Mouse (Mus musculus): ENCODE measurements at regions not wholly inside any gene's neighbourhood (a gene's known extent, or its start where the extent isn't known, plus 50 kb on each side); places are given as distances from the start of the nearest gene placed in this dataset.
A peak's percentile ranks its signal among the peaks of the same experiment; 100 is the strongest.

- Histone ChIP-seq H3K9ac (no peak overlapping the region), H3K4me2 (no peak overlapping the region), H3K36me3 (no peaks in the 10 kb centered on the region), H3K27me3 (no peaks in the 10 kb centered on the region), H3K27ac (replicated peaks) (no peak overlapping the region), H3K4me3 (no peak overlapping the region), H3K9me3 (no peaks in the 10 kb centered on the region), H3K4me1 (replicated peaks) (no peaks in the 10 kb centered on the region)
- WGBS: 73% methylated on average over 6 of the region's 6 CpGs
- no peak for ATAC-seq (ENCODE audit: low read depth)
Observed at GRCm38 (mm10) chr11:112175302-112175701, 606.7 kb upstream of the Sox9 start.

- 72% methylated on average over 10 of the region's 10 CpGs for WGBS
- no peak for ATAC-seq (ENCODE audit: low read depth)
- Histone ChIP-seq H3K27ac (replicated peaks) (no peak overlapping the region), H3K27me3 (no peaks in the 10 kb centered on the region), H3K36me3 (no peaks in the 10 kb centered on the region), H3K4me1 (replicated peaks) (no peaks in the 10 kb centered on the region), H3K9me3 (no peaks in the 10 kb centered on the region), H3K9ac (no peak overlapping the region), H3K4me3 (no peak overlapping the region), H3K4me2 (no peak overlapping the region)
Observed at GRCm38 (mm10) chr11:112180666-112181065, 601.4 kb upstream of the Sox9 start.

DNA sequence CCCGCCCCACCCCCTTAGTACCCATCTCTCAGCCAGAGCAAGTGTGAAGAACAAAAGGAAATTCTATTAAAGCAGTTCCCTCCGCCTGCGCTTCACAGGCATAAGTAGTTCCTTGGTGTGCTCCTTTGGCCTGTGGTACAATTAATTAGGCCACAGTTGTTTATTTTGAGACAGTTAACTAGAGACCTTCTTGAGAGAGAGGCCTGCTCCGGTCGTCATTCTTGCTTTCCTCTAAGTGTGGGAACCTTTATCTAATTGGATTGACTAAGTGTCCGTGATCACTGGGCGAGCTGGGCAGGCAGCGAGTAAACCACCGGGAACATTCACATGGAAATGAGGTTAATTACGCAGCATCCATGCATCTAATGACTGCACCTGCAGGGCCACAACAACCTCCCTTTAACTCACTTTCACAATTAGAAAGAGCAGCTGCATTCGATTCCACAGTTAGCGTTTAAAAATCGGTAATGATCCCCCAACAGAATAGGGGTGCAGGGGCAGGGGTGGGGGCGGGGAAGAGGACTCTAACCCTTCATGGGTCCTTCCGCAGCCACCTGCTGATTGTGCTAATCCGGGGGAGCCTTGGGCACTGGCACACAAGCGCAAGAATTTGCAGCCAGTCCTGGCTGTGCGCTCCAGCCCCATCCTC is 584.3 kb upstream of the Sox9 start:
- H3K4me1 ChIP-seq (replicated peaks): peaks cover 17% of the 10 kb centered on the region
- H3K9ac ChIP-seq: no peak overlapping the region
- WGBS: 4% methylated on average over 18 of the region's 18 CpGs
- H3K27ac ChIP-seq (replicated peaks): no peak overlapping the region
- H3K4me3 ChIP-seq: no peak overlapping the region
- ATAC-seq (ENCODE audit: low read depth): peak; percentile 88
- peaks cover 6% of the 10 kb centered on the region; the same call in 1 of the 2 replicates for H3K27me3 ChIP-seq
- no peaks in the 10 kb centered on the region for H3K9me3 ChIP-seq
- peak overlapping the region; percentile 31 for H3K4me2 ChIP-seq
- H3K36me3 ChIP-seq: no peaks in the 10 kb centered on the region

DNA sequence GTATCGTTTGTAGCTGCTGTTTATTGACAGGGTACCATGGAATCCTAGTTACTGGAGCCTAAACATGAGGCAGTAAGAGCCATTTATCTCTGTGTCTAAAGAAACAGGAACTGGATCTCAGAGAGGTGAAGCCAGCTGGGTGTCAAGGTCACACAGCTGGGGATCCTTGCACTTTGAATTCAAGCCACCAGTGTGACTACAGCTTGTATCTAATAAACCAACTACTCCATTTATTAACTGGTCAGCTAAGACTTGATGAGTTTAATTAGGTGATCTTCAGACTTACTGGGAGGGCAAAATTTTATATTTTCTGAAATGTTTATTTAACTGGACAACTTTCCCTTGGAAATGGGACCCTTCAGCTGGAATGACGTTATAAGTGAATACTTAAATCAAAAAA is 577.5 kb upstream of the Sox9 start:
- Histone ChIP-seq H3K9ac (no peak overlapping the region), H3K27me3 (peaks cover 10% of the 10 kb centered on the region; the same call in 1 of the 2 replicates), H3K36me3 (no peaks in the 10 kb centered on the region), H3K4me1 (replicated peaks) (no peaks in the 10 kb centered on the region), H3K4me3 (no peak overlapping the region), H3K9me3 (no peaks in the 10 kb centered on the region), H3K4me2 (no peak overlapping the region), H3K27ac (replicated peaks) (no peak overlapping the region)
- 41% methylated on average over 2 of the region's 2 CpGs for WGBS
- no peak for ATAC-seq (ENCODE audit: low read depth)

GRCm38 (mm10) chr11:112209414-112209813 is 572.6 kb upstream of the Sox9 start:
- WGBS: 30% methylated on average over 4 of the region's 4 CpGs
- Histone ChIP-seq H3K36me3 (no peaks in the 10 kb centered on the region), H3K9me3 (no peaks in the 10 kb centered on the region), H3K4me1 (replicated peaks) (no peaks in the 10 kb centered on the region), H3K4me2 (no peak overlapping the region), H3K9ac (no peak overlapping the region), H3K4me3 (no peak overlapping the region), H3K27ac (replicated peaks) (no peak overlapping the region), H3K27me3 (no peaks in the 10 kb centered on the region)
- no peak for ATAC-seq (ENCODE audit: low read depth)

DNA sequence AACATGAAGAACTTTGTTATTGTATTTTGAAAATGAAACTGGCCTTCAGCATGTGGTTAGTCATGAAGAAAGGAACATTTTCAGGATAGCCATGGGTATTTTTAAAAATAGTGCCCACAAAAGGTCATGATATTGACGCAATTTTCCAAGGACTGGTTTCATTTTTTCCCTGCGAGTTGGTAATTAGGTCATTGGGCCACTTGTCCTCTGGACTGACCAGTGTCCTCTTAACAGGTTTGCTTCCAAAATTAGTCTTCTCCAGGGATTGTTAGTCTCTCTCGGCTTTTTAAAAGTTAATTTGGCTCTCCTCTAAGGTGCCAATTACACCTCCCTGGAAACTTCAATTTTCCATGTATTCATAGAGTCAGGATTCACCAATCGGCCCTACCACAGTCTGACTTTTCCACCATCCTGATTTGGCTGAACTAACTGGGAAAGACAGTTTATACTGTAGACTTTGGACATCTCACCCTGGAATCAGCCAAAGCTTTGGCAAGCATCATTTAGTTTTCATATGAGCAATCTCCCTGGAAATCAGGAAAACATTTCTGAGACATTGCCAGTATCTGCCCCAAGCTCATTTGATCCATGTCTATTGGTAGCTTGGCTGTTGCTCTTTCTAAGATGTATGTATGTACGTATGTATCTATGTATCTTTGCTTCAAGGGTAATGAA is 562.8 kb upstream of the Sox9 start:
- H3K27me3 ChIP-seq: no peaks in the 10 kb centered on the region
- H3K27ac ChIP-seq (replicated peaks): no peak overlapping the region
- no peak for ATAC-seq (ENCODE audit: low read depth)
- H3K9me3 ChIP-seq: no peaks in the 10 kb centered on the region
- no peak overlapping the region for H3K4me2 ChIP-seq
- H3K4me1 ChIP-seq (replicated peaks): no peaks in the 10 kb centered on the region
- no peak overlapping the region for H3K4me3 ChIP-seq
- no peak overlapping the region for H3K9ac ChIP-seq
- 90% methylated on average over 5 of the region's 5 CpGs for WGBS
- no peaks in the 10 kb centered on the region for H3K36me3 ChIP-seq

- no peak overlapping the region for H3K27ac ChIP-seq (replicated peaks)
- no peaks in the 10 kb centered on the region for H3K36me3 ChIP-seq
- ATAC-seq (ENCODE audit: low read depth): no peak
- H3K4me1 ChIP-seq (replicated peaks): no peaks in the 10 kb centered on the region
- H3K9ac ChIP-seq: no peak overlapping the region
- no peaks in the 10 kb centered on the region for H3K27me3 ChIP-seq
- H3K4me2 ChIP-seq: no peak overlapping the region
- H3K4me3 ChIP-seq: no peak overlapping the region
- no peaks in the 10 kb centered on the region for H3K9me3 ChIP-seq
- 79% methylated on average over 7 of the region's 7 CpGs for WGBS
Observed at GRCm38 (mm10) chr11:112234492-112235116, 547.4 kb upstream of the Sox9 start.

DNA sequence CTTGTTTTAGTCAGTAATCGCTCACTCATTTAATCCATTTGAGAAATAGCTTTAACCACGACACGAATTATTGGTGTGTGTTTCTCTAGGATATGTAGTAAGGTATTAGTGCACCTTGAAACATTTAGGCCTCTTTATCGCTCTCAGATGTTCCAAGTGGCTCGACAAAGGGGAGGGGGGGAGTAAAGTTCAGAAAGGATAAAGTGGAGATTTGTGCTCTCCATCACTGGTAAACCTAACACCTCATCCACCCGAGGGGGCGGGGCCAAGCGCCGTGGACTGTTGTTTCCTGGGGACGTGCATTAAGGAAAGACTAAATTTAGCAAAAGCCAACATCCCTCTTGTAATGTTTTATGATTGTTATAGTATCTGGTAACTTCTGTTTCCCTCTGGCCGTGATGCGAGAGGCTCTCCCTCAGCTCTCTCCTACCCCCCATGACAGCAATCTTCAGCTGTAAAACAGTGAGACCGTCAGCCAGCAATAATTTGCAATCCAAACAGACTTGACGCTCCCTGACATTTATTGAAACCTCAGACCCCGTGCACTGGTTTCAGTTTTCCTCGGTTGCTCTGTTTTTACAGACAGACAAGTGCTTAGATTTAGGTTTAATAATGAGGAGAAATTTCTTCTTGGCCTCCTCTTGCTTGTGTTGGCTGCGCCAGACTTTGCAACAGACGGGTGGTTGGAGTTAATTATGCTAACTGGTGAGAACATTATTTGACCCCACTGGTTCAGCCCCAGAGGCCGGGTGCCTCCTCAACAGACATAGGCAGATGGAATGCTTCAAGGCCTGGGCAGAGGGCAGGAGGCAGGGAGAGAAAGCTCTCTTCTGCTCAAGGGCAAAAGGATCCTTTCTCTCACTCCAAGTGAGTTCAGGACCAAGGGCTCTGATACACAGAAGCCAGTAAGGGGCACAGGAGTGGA is 542.8 kb upstream of the Sox9 start:
- WGBS: 67% methylated on average over 19 of the region's 19 CpGs
- Histone ChIP-seq H3K27ac (replicated peaks) (no peak overlapping the region), H3K4me1 (replicated peaks) (no peaks in the 10 kb centered on the region), H3K9ac (no peak overlapping the region), H3K27me3 (no peaks in the 10 kb centered on the region), H3K4me2 (no peak overlapping the region), H3K9me3 (no peaks in the 10 kb centered on the region), H3K4me3 (no peak overlapping the region), H3K36me3 (no peaks in the 10 kb centered on the region)
- ATAC-seq (ENCODE audit: low read depth): no peak

- Histone ChIP-seq H3K27me3 (no peaks in the 10 kb centered on the region), H3K9ac (no peak overlapping the region), H3K4me1 (replicated peaks) (no peaks in the 10 kb centered on the region), H3K9me3 (no peaks in the 10 kb centered on the region), H3K4me2 (no peak overlapping the region), H3K4me3 (no peak overlapping the region), H3K27ac (replicated peaks) (no peak overlapping the region), H3K36me3 (no peaks in the 10 kb centered on the region)
- WGBS: 94% methylated on average over 1 of the region's 1 CpGs
- no peak for ATAC-seq (ENCODE audit: low read depth)
Observed at GRCm38 (mm10) chr11:112252548-112252947, 529.5 kb upstream of the Sox9 start.

- H3K4me3 ChIP-seq: no peak overlapping the region
- no peaks in the 10 kb centered on the region for H3K9me3 ChIP-seq
- no peak for ATAC-seq (ENCODE audit: low read depth)
- H3K27ac ChIP-seq (replicated peaks): no peak overlapping the region
- no peaks in the 10 kb centered on the region for H3K27me3 ChIP-seq
- H3K4me2 ChIP-seq: no peak overlapping the region
- no peak overlapping the region for H3K9ac ChIP-seq
- H3K4me1 ChIP-seq (replicated peaks): no peaks in the 10 kb centered on the region
- H3K36me3 ChIP-seq: no peaks in the 10 kb centered on the region
- 96% methylated on average over 3 of the region's 3 CpGs for WGBS
Observed at GRCm38 (mm10) chr11:112253061-112253460, 529.0 kb upstream of the Sox9 start.

DNA sequence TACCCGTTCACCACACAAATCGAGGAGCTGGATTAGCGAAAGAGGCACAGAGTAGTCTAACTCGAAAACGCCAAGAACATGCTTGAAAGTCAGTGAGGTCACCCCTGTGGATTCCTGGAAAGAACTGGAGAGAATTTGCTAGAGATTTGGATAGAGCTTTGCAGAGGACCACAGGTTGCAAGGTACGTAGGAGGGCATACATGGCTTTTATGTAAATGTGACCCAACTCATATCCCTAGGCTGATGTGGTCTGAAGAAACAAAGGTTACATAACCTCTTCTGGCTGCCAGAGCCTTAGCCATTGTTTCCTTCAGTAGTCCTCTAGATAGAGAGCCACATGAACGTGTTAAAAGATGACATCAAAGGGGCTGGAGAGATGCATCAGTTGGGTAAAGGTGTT is 525.7 kb upstream of the Sox9 start:
- H3K9ac ChIP-seq: no peak overlapping the region
- no peaks in the 10 kb centered on the region for H3K9me3 ChIP-seq
- no peaks in the 10 kb centered on the region for H3K36me3 ChIP-seq
- H3K4me2 ChIP-seq: no peak overlapping the region
- H3K27me3 ChIP-seq: no peaks in the 10 kb centered on the region
- WGBS: 89% methylated on average over 7 of the region's 7 CpGs
- no peak overlapping the region for H3K27ac ChIP-seq (replicated peaks)
- no peak overlapping the region for H3K4me3 ChIP-seq
- no peaks in the 10 kb centered on the region for H3K4me1 ChIP-seq (replicated peaks)
- no peak for ATAC-seq (ENCODE audit: low read depth)

GRCm38 (mm10) chr11:112264077-112264476 is 517.9 kb upstream of the Sox9 start:
- H3K4me3 ChIP-seq: no peak overlapping the region
- H3K4me2 ChIP-seq: no peak overlapping the region
- H3K4me1 ChIP-seq (replicated peaks): no peaks in the 10 kb centered on the region
- no peak for ATAC-seq (ENCODE audit: low read depth)
- H3K9ac ChIP-seq: no peak overlapping the region
- no peak overlapping the region for H3K27ac ChIP-seq (replicated peaks)
- no peaks in the 10 kb centered on the region for H3K9me3 ChIP-seq
- no peaks in the 10 kb centered on the region for H3K36me3 ChIP-seq
- H3K27me3 ChIP-seq: no peaks in the 10 kb centered on the region
- WGBS: 85% methylated on average over 4 of the region's 4 CpGs
